Mouse (Mus musculus) heart, embryonic 10.5 days (tissue): Measurements from ENCODE around the gene Sik1. TPM values are rescaled to one million over a fixed set of nuclear protein-coding genes. Genes with fewer than 3 reads are reported as not detected.

Experiments
- DNase-seq: peaks from one replicate; pipeline ENCODE4 v3.0.0-alpha.2; 2017; ENCODE audit warnings: low spot score
- H3K27ac ChIP-seq: fragments of 300-500 bp; sonication (generic); 2 replicates; pipeline ENCODE4 v1.5.1; 2016; ENCODE audit warnings: mild to moderate bottlenecking
- H3K27me3 ChIP-seq: fragments of 300-500 bp; sonication (generic); 2 replicates; pipeline ENCODE4 v1.6.1; 2016; ENCODE audit warnings: mild to moderate bottlenecking; ENCODE audit not compliant: poor library complexity, insufficient read depth, severe bottlenecking
- H3K36me3 ChIP-seq: fragments of 300-500 bp; sonication (generic); 2 replicates; pipeline ENCODE4 v1.6.1; 2016; ENCODE audit warnings: mild to moderate bottlenecking, moderate library complexity
- H3K4me1 ChIP-seq: fragments of 300-500 bp; sonication (generic); 2 replicates; pipeline ENCODE4 v1.6.1; 2016; ENCODE audit warnings: mild to moderate bottlenecking
- H3K4me3 ChIP-seq: fragments of 300-500 bp; sonication (generic); 2 replicates; pipeline ENCODE4 v1.5.1; 2016; ENCODE audit warnings: mild to moderate bottlenecking, moderate library complexity
- H3K9me3 ChIP-seq: fragments of 300-500 bp; sonication (generic); 2 replicates; pipeline ENCODE4 v1.6.1; 2016; ENCODE audit warnings: mild to moderate bottlenecking, moderate library complexity
- WGBS: fragments of 180-500 bp; shearing (Covaris S2); methylation state at CpG from one replicate; pipeline ENCODE4 v1.1.7; 2016; 5-methylcytosine and 5-hydroxymethylcytosine counted together
- polyA plus RNA-seq: library from polyadenylated mRNA; unstranded; fragments of >200 nt; fragmentation: Nextera tagmentation; extraction: Ambion mirVana; gene quantifications from 2 replicates; pipeline ENCODE4 v1.2.1, GENCODE M21; 2016

Gene Sik1
- polyA plus RNA-seq, 1 experiment from 2014 or later = 22.0 TPM

DNA sequence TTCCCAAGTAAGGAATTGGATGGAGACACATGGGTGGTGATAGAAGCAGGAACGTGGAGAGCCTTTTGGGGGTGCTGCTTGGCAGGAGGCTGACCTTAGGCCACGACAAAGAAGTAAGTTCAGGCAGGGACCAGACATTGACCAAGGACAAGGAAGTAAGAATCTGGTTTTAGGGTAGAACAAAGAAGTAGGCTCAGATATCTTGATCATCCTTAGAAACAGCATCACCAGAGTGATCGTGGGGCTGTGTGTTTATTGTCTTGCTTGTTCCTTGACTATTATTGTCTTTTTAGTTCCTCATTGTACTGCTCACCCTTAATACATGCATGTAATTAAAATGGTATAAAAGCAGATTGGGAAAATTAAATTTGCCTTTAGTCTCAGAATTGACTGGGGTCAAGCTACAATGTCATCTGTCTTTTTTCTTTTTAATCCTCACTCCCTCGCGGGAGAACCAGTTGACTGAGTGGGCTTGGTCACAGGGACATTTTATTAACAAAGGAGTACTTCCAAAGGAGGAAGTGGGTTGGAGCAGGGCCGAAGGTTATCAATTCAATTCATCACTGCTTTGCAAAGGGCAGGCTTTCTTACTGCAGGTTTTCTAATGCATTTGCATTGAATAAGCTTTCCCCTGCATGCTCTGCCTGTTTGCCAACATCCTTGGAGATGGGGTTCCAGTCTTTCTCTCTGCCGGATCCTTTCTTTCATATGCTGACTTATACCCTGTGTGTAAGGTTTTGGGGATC lies 53.2 kb downstream of the Sik1 start:
- Histone ChIP-seq H3K4me1 (peaks cover 18% of the 10 kb centered on the region), H3K36me3 (no peaks in the 10 kb centered on the region), H3K27me3 (peaks cover 18% of the 10 kb centered on the region), H3K9me3 (no peaks in the 10 kb centered on the region), H3K27ac (no peak overlapping the region), H3K4me3 (no peak overlapping the region)
- WGBS = 68% methylated on average over 7 of the region's 7 CpGs
- no peak for DNase-seq

GRCm38 (mm10) chr17:31800852-31801363 lies 54.7 kb downstream of the Sik1 start:
- Histone ChIP-seq H3K9me3 (no peaks in the 10 kb centered on the region), H3K27ac (no peak overlapping the region), H3K4me3 (no peak overlapping the region), H3K36me3 (no peaks in the 10 kb centered on the region), H3K4me1 (peaks cover 10% of the 10 kb centered on the region), H3K27me3 (peaks cover 23% of the 10 kb centered on the region)
- WGBS = 88% methylated on average over 7 of the region's 7 CpGs
- DNase-seq = no peak

- DNase-seq = no peak
- H3K9me3 ChIP-seq = no peaks in the 10 kb centered on the region
- H3K27ac ChIP-seq = no peak overlapping the region
- peaks cover 54% of the 10 kb centered on the region for H3K27me3 ChIP-seq
- peaks cover 40% of the 10 kb centered on the region for H3K4me1 ChIP-seq
- 33% methylated on average over 4 of the region's 4 CpGs for WGBS
- no peaks in the 10 kb centered on the region for H3K36me3 ChIP-seq
- no peak overlapping the region for H3K4me3 ChIP-seq
Measured at GRCm38 (mm10) chr17:31795893-31796292, 59.7 kb downstream of the Sik1 start.

Other genes starting within 250 kb of the Sik1 start
- 0.89 and 2.1 TPM in 2 replicates for gene Cbs, start 218.6 kb downstream of the Sik1 start, polyA plus RNA-seq
- gene U2af1, start 196.9 kb downstream of the Sik1 start, polyA plus RNA-seq = 271 and 373 TPM in 2 replicates
- not detected in 2 replicates for gene Cryaa, start 178.0 kb downstream of the Sik1 start, polyA plus RNA-seq
- gene Rrp1b, start 180.3 kb upstream of the Sik1 start, polyA plus RNA-seq = 51.2 and 76.6 TPM in 2 replicates
- gene Hsf2bp, start 180.5 kb upstream of the Sik1 start, polyA plus RNA-seq = 0.57 and 0.62 TPM in 2 replicates